Mouse (Mus musculus): Measurements from ENCODE around the gene Lrrc4.
A peak's percentile ranks its signal among the peaks of the same experiment; 100 is the strongest.

Gene Lrrc4

DNA sequence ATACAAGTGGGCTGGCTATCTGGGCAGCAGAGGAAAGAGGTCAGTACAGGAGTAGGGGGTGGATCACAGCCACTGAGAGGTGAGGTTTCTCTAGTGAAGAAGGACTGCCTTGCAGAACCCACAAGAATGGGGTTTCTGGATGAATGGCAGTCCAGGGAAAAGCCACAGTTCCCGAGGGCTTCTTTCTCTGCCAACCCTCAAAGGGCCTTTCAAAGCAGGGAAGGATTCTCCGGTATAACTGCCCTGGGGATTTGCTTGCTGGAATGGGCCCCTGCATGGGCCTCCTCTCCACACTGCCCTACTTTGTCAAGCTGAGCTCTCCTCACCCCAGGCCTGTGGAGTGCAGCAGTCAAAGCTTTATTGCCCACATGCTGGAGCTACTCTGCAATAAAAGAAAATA is 22.1 kb upstream of the Lrrc4 start:
- DNase-seq, result peak; percentile 48

DNA sequence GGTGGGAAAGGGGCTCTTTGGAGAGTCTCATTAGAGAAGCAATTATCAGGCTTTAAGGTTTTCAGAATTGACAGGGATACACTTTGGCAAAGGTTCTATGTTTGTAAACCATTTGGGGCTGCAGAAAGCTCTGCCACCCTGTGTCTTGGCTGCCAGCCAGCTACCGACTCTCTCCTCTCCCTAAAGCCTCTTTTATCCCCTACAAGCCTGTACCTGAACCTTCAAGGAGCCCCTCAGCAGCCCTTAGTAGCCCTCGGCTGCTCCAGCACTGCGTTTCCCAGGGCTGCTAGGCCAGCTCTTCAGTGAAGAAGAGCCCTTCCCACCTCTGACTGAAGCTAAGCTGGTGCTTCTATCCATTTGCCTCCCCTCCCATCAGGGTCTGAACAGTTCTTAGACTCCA is 21.6 kb upstream of the Lrrc4 start:
- DNase-seq, result peak; percentile 45

DNA sequence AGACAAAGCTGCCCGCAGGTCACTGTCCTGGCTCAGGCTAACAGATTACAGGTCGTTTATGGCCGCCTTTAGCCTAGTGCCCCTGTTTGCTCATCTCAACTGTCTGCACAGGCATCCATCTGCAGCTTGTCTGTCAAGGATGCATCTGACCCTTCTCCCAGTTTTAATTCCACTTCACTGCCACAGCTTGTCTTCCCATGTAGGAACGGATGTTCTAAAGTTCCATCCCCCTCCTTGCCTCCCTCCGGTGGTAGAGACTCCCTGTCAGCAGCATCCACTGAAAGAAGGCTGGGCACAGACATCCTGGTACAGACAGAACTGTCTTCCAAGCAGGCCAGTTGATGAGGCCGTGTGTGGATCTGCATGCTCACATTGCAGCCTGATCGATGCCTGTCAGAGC is 20.8 kb upstream of the Lrrc4 start:
- no peak for DNase-seq

DNA sequence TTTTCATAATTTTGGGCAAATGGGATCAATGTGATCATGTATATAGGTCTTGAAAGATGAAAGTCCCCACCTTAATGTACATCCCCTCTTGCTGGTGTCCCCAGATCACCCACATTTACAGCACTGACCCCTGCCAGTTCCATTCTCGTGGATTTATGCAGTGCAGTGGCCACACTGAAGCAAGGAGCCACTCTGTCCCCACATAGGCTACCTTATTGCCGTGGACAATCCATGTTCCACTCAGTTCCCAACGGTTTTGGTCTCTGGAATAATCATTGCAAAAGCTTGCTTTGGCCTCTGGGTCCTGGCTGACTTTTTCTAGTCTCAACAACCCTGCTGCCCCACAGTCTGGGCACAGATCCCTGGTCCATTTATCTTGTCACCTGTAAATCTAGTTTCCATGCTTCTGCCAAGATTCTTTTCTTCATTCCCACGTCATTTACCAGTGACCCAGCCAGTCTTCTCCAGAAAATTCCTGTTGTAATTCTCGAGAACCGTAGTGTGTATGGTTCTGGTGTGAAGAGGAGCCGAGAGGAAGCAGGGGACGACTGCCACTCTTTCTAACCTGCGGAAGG is 18.9 kb upstream of the Lrrc4 start:
- DNase-seq, result no peak

DNA sequence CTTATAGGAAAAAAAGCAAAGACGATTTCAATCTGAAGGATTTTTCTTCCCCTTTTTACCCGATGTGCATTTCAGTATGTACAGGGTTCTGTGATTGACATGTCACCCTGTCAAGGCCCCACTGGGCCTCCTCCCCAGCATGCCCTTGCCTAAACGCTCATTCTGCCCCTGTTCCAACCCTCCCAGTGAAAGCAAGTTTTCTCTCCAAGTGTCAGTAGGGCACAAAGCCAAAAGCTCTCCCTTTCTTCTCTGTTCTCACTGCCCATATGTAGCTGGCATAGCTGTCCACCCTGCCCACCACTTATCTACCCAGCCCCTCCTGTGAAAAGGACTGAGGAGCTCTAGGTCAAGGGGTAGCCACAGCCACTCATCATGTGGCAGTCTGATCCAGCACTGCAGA is 17.8 kb upstream of the Lrrc4 start:
- DNase-seq, result no peak

DNA sequence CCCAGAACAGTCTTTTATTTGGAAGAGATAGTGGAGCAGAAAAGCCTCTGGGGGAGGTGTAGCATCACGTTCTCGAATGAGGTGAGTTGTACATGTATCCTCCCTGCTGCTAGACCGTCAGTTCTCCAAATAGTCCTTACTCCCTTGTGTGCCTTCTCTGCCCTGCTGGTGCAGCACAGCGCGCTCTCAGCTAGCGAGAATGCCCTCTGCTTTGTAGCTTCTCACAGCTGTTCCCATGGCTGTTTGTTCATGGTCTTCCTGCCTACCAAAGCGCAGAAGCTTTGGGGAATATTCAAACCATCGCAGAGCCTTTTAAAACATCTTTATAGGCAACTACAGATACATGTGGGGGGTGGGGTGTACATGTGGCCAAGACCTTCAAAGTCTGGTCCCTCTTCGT is 17.3 kb upstream of the Lrrc4 start:
- no peak for DNase-seq

DNA sequence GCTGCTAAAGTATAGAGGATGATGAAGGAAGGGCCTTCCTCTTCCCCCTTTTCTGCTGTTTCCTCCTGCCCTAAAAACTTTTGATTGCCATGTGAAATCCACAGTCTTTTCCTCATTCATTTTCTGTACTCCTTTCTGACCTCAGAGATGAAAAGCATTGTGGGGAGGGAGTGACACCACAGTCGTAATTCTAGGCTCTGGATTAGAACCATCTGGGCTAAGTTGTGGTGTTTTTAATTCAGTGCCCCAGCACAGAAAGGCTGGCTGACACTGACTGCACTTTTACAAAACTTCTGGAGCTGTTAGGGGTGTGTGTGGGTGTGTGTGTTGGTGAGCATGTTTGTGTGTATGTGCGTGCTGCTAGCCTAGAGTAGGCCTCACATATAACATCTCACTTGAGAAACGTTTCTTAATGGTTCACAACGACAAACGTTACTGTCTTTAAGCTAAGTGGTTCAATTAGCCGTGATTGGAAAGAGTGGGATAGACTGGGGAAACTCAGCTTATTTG is 16.8 kb upstream of the Lrrc4 start:
- DNase-seq, result no peak

DNA sequence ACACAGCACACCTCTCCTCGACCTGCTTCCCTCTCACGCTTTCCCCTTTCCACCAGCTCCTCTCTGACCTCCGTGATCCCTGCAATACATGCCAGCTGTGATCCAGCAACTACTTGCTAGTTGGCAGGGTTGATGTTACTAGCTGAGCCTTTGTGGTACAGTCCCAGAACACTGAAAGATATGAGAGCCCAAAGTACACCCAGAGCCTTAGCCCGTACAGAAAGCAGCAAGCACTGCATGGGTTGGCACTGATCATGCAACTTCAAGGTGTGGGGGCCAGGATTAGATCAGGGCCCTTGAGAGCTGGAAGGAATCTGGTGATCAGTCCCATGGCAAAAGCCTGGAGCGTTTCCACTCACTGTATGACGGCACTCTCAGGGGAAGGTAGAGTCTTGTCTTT is 16.1 kb upstream of the Lrrc4 start:
- no peak for DNase-seq

DNA sequence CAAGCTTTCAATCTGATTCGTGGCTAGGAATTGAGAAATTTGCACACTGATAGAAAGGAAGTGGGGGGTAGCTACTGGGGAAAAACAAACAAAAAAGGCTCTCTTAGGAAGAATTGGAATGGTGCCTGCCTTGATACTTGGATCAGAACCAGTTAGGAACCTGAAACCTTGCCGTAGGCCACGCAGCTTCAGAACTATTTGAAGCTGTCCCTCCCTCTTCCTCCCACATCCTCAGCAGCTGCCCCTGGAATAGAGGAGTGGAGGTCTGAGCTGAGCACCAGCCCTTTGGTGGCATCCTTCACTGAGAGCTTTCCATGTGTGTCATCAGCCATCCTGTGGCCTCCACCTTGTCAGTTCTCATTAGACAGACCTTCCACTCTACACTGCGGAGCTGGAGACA is 14.1 kb upstream of the Lrrc4 start:
- peak; percentile 44 for DNase-seq

DNA sequence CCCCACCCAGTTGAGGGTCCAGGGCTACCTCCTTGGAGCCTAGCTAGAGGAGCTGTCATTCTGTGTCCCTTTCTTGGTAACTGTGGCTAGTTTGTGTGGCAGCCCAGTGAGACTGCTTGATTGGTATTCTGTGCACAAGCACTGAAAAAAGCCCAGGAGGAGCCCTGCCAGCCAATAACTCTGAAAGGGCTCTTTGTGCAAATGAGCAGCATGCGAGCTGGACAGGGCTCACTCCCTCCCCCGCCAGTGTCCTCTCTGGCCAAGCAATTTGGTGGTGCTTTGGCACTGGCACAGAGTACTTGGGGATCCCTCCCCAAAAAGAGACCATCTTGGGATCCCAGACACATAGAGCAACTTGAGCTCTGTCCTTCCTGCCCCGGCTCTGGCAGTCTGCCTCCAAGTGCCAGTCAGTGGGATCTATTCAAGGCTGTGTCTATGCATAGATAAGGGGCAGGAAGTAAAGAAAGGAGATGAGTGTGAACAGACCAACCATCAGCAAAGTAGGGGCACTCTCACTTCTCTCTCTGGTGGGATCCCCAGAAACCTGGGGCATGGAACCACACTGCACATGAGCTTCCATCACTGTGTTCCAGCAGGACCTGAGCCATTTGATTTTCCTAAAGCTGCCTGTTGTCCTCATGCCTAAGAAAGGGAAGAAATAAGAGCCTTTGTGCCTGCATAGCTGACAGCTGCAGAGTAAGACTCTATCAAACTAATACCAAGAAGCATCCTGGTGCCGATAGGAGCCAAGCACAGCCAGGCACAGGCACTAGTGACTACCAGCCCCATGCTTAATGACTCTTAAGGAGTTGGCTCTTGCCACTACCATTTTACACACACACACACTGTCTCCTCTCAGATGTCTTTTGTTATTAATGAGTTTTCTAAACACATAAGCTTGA is 11.1 kb upstream of the Lrrc4 start:
- peak; percentile 64 for DNase-seq

DNA sequence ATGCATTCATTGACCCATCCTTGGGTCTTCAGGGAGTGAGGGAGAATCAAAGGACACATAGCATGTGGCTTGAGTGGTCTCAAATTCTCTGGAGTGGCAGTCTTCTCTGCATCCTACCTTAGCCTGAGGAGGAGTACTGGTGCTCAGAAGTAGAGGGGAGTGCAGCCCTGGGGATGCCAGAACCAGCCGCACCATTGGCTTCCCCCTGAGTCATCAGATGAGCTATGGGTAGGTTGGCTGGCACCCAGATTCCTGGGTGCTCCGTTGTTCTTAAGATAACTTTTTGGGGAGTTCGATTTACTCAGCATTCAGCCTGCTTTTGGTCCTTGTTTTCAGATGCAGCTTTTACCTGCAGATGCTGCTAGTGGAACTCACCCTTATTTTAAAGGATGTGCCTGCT is 10.0 kb upstream of the Lrrc4 start:
- no peak for DNase-seq

DNA sequence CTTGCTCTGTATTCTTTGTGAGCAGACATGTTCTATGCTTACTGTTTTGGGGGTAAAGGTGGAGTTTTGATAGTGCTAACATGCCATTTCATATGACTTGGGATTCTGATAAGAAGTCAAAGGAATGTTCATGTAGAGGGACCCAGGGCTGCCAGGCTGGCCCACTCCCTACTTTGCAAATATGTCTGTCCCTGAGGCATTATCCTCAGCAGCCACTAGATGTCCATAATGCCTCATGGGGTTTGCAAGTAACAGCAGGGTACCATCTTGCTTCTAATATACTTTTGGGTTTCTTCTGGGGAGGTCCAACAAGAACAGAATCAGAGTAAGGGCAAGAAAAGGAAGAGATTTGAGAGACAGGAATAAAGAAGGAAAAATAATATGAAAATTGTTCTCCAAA is 5.1 kb upstream of the Lrrc4 start:
- no peak for DNase-seq

DNA sequence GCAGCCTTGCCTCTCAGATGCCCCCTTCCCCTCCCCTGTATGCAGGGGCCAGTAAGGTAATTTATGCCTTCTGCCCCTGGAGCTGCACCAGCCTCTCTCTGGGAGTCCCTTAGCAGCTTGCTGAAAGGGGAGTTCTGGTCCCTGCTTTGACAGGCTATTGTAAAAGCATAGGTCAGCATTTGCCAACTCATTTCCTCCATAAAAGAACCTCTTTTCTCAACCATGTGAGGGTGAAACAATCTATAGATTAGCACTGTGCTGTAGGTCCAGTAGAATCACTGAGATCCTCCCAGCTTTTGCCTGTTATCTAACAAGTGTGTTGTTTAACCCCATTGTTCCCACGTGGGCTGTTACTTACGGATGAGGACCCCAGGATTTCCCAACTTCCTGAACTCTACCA is 2.5 kb upstream of the Lrrc4 start:
- DNase-seq, result peak; percentile 38

DNA sequence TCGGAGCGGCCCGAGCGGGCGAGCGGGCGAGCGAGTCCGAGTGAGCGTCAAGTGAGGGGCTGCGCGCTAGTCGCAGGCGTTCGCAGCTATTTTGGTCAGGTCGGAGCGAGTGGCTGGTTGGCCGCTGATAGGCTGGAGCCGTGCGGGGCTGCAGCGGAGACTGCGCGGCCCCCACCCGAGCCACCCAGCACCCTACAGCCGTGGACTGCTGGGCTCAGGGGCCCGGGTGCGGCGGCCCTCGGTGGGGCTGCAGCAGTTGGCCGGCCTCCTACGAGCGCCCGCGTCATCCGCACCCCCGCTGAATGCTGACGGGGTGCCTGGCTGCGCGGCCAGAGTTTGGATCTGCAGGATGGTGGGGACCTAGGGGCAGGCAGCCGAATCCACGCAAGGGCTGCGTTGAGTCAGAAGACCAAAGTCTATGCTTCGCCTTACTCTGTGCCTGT is 1.9 kb upstream of the Lrrc4 start:
- peak; percentile 73 for DNase-seq

DNA sequence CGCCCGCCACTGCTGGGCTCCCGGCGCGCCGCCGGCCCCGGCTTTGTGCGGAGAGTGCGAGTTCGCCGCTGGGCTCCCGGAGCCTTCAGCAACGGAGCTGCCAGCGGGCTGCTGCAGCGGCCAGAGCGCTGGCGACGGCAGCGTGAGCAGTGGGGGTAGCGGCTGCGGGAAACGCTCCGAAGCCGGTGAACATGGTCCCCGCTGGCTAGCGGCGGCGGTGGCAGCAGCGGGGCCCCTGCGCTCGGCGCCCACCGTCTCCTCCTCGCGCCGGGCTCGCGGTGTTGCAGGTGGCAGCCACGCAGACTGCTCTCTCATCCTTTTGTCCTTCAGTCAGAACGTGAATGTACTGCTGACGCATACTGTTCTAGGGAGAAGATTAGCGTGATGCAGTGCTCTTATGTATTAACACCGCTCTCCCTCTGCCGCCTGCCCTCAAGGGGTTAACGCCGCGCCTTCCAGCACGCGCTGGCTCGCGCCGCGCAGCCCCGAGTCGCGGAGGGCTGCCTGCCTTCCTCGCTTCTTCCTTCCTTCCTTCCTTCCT is 1.3 kb upstream of the Lrrc4 start:
- DNase-seq, result peak; percentile 76

DNA sequence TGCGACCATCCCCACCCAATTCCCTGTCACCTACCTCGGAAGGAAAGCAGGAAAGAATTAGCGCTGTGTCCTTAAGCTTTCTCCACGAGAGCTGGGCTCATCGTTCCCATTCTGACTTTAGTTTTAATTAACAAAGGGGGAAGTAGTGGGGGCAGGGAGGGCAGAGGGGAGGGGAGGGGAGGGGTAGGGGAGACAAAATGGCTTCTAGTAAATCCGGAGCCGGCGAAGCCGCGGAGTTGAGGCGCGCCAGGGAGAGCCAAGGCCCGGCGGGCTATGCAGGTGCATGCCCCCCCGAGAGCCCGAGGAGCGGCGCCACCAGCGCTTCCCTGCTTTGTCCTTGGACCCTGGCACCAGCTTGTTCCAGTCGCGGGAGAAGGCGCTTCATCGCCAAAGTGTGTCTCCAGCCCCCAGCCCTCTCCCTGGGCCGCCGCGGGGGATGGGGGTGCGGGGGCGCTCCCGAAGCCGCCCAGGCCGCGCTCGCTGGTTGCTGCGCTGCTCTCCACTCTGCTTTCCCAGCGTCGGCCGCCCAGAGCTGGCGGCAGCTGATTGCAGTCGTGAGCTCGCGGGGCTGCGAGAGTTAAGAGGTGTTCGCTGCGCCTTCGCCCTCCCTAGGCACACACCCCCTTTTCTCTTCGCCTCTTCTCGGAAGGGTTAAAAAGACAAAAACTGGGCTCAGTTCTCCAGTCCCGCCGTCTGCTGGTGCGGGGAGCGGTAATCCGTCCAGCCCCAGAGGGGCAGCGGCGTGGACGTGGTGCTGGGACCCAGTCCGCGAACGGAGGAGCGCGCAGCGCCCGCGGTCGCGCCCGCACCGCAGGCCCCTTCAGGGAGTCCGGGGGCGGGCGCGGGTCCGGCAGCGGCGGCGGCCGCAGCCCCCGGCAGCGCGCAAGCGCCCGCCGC is 555 bp upstream of the Lrrc4 start:
- peak; percentile 74 for DNase-seq

DNA sequence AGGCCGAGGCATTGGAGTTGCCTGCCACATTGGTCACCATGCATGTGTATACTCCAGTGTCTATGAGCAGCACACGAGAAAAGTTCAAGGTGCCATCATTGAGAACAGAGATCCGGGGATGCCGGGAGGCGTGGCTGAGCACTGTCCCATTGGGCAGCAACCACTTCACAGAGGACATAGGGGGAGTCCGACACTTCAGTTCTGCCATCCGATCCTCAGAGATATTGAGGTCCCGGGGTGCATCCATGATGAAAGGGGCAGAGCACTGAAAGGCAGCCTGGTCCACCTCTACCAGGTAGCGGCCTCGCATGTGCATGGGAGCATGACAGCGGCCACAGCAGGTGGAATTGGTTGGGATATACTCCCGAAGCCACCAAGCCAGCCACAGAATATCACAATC is 1.2 kb downstream of the Lrrc4 start:
- DNase-seq, result no peak

DNA sequence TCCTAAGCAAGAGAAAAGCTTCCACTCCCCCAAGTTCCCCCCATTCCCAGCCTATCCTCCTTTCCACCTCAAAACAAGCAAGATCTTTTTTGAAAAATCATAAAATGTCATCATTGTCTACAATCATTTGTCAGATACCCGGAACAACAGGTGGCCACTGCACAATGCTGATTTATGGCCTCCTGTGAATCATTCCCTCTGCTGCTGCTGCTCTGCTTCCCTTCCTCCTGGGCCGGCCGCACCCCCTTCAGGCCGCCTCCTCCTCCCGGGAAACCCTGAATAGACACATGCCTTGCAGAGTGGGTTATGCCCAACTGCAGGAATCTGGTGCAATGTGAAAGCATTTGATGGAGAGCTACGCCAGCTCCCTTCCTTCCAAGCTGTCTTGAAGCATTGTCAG is 3.0 kb downstream of the Lrrc4 start:
- DNase-seq, result peak; percentile 37

DNA sequence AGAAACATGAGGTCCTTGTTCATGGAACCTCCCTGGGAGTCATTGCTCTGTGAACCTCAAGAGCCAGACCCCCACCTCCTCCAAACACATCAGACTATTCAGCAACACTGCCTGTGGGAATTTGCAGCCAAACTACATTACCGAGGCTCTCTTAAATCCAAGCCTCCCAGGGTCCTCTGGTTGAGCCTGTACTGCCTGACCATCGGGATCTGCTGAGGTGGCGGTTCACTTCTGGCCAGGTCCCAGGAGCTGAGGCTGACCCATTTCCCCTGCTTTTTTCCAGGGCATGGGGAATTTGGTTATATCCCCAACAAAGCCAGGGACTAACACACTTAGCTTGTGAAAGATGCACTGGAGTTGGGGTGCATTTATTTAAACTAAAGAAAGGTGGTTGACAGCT is 4.0 kb downstream of the Lrrc4 start:
- DNase-seq, result no peak

DNA sequence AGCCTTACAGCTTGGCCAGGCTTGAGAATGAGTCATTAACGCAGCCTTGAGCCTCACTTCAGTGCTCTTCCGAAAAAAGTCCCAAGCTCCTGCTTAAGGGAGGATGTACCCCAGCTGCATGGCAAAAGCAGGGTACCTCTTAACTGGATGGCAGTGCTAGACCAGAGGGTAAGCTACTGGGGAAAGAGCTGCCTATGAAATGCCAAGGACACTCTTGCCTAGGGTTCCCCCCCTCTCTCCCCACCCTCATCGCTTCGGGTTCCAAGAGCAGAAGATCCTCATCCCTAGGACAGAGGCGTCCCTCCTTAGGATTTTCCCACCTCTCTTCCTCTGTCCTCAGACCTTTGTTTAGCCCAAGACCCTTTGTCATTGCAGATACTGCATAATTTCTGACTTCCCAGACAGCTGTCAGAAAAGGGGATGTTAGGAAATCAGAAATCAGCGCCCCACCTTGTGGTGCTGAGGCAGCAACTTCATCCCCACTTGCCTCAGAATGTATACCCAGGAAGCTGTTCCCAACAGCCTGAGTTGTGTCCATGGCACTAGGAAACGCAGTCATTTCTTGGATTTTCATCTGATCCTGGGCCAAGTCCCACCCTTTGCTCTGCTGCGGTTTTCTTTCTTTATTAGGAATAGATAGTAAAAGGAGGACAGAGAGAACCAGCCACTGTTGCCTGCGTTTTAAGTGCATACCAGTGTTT is 4.7 kb downstream of the Lrrc4 start:
- no peak for DNase-seq

DNA sequence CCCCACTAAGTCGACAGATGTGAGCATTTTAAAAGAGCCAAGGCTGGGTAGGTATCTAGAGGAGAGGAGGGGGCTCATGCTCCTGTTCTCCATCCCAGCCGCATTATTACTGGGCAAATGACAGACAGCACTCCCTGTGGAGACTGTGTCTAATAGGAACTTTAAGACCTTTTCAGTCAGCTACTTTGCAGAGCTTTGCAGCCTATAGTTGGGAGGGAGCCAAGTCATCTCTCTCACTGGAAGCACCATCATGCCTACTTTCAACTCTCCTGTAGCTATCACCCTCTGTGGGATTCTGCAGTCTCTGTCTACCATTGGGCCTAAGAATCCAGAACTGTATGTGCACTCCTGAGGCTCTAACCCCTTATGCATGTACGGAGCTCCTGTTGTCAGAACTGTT is 5.7 kb downstream of the Lrrc4 start:
- no peak for DNase-seq

DNA sequence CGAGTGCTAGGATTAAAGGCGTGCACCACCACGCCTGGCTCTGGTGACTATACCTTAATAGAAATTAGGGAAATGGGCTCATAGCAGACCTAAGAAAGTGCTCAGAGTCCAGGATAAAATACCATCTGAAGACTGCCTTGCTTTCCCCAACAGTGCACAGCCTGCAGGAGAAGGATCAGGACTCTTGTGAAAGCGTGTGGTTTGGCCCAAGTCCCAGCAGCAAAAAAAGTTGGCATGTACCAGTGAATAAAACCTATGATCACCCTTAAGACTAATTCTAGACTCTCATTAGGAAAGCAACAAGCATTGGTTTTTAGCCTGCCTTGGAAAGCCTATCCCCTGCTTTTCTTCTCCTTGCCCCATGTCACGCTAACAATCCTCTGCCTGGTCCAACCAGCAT is 7.7 kb downstream of the Lrrc4 start:
- DNase-seq, result no peak

DNA sequence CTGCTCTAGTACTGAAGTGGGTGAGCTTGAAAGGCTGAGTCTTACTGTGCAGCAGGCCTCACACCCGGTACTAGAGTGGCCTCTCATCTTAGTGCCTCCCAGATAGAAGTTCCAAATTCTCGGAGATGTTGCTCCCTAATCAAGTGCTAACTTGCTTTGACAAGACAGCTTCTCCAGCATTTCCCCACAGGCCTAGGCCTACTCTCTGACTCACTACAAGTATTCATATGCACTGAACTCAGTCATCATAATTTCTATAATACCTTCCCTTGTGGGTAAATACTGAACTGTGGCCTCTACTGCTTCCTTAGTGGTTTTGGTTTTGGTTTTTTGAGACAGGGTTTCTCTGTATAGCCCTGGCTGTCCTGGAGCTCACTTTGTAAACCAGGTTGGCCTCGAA is 8.2 kb downstream of the Lrrc4 start:
- DNase-seq, result no peak
